Mouse (Mus musculus): ENCODE results near the gene Atxn7l1. TPM values are rescaled to one million over a fixed set of nuclear protein-coding genes. Genes with fewer than 3 reads are reported as not detected.
A peak's percentile ranks its signal among the peaks of the same experiment; 100 is the strongest.
"Not testable (repeated sequence)": the region's sequence is repeated elsewhere in the genome, so short reads cannot be mapped to it uniquely, and the experiment has no call there.

The Atxn7l1 gene
- polyA plus RNA-seq, 1 experiment from 2014 or later: 12.9 TPM

DNA sequence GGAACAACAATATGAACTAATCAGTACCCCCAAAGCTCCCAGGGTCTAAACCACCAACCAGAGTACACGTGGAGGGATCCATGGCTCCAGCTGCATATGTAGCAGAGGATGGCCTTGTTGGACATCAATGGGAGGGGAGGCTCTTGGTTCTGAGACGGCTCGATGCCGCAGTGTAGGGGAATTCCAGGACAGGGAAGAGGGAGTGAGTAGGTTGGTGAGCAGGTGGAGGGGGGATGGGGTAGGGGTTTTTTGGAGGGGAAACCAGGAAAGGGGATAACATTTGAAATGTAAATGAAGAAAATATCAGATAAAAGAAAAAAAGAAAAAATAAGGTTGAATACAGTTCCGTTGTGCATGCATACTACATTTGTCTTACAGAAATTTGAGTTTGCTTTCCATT is 16.5 kb downstream of the Atxn7l1 start:
- not testable (repeated sequence) for H3K4me2 ChIP-seq (ENCODE audit: low read depth, low read length); H3K4me3 ChIP-seq (ENCODE audit: low read length); H3K9ac ChIP-seq (ENCODE audit: low read depth, low read length); H3K4me1 ChIP-seq (ENCODE audit: control insufficient read depth, insufficient read depth, low read length); H3K9me3 ChIP-seq (ENCODE audit: control insufficient read depth, low read length); H3K36me3 ChIP-seq (ENCODE audit: control insufficient read depth, insufficient read depth, low read length); H3K27me3 ChIP-seq (replicated peaks; ENCODE audit: control insufficient read depth, insufficient read depth, low read length); ATAC-seq; H3K27ac ChIP-seq (ENCODE audit: low read length)
- 94% methylated on average over 5 of the region's 5 CpGs for WGBS

DNA sequence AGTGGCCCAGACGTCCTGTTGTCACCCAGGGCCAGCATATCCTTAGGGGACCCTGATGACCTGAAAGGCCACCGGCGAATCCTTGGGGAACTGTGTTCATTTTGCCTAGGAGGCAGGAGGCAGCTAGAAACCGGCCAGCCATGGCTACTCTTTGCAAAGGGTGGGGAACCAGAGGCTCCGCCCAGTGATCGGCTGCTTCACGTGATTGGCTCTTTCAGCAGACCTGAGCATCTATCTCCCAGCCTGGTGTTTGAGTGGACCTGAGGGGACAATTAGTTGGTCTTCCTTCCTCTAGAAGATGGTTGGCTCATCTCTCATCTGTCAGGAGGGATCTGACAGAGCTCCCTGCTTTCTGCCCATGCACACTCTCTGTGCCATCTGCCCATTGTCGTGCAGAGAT is 19.2 kb downstream of the Atxn7l1 start:
- Histone ChIP-seq H3K4me1 (ENCODE audit: control insufficient read depth, insufficient read depth, low read length) (peaks cover 5% of the 10 kb centered on the region; the same call in 1 of the 2 replicates), H3K27ac (ENCODE audit: low read length) (no peak overlapping the region), H3K4me2 (ENCODE audit: low read depth, low read length) (no peak overlapping the region), H3K9me3 (ENCODE audit: control insufficient read depth, low read length) (no peaks in the 10 kb centered on the region), H3K27me3 (replicated peaks; ENCODE audit: control insufficient read depth, insufficient read depth, low read length) (no peaks in the 10 kb centered on the region), H3K36me3 (ENCODE audit: control insufficient read depth, insufficient read depth, low read length) (no peaks in the 10 kb centered on the region), H3K9ac (ENCODE audit: low read depth, low read length) (no peak overlapping the region), H3K4me3 (ENCODE audit: low read length) (no peak overlapping the region)
- WGBS: 53% methylated on average over 8 of the region's 8 CpGs
- no peak for ATAC-seq

DNA sequence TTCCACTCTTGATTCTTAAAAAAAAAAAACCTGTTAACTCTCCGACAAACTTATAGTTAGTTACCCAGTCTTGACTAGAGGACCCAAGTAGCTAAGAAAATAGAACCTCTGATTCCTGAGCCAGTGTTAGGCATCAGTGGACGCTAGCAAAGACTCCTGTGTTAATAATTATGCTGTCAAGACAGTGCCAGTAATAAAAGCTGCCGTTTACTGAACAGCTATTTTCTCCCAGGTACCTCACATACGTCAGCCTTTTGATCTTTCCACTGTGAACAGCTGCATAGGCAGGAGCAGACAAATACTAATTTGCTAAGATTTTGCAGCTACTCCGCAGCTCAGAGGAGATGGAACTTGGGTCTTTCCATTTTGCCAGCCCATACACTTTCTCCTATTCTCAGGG is 20.1 kb downstream of the Atxn7l1 start:
- Histone ChIP-seq H3K4me3 (ENCODE audit: low read length) (no peak overlapping the region), H3K4me2 (ENCODE audit: low read depth, low read length) (no peak overlapping the region), H3K9ac (ENCODE audit: low read depth, low read length) (no peak overlapping the region), H3K36me3 (ENCODE audit: control insufficient read depth, insufficient read depth, low read length) (no peaks in the 10 kb centered on the region), H3K4me1 (ENCODE audit: control insufficient read depth, insufficient read depth, low read length) (peaks cover 3% of the 10 kb centered on the region; the same call in 1 of the 2 replicates), H3K27ac (ENCODE audit: low read length) (no peak overlapping the region), H3K27me3 (replicated peaks; ENCODE audit: control insufficient read depth, insufficient read depth, low read length) (no peaks in the 10 kb centered on the region), H3K9me3 (ENCODE audit: control insufficient read depth, low read length) (no peaks in the 10 kb centered on the region)
- ATAC-seq: no peak
- 58% methylated on average over 5 of the region's 5 CpGs for WGBS

DNA sequence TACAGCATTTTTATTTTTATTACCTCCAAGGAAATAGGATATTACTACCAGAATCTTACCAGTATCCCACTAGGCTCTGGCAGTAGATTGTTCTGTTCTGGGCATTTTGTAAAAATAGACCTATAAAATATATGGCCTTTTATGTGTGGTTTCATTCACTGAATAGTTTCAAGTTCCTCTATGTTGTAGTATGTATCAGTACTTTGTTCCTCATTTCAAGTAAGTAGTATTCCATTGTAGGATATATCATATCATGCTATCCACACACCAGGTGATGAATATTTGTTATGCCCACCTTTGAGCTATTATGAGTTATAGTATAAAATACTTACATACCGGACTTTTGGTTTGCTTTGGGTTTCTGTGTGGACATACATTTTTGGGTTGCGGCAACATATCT is 21.0 kb downstream of the Atxn7l1 start:
- no peaks in the 10 kb centered on the region for H3K9me3 ChIP-seq (ENCODE audit: control insufficient read depth, low read length)
- ATAC-seq: no peak
- no peak overlapping the region for H3K9ac ChIP-seq (ENCODE audit: low read depth, low read length)
- H3K27me3 ChIP-seq (replicated peaks; ENCODE audit: control insufficient read depth, insufficient read depth, low read length): no peaks in the 10 kb centered on the region
- H3K4me1 ChIP-seq (ENCODE audit: control insufficient read depth, insufficient read depth, low read length): peaks cover 8% of the 10 kb centered on the region
- H3K27ac ChIP-seq (ENCODE audit: low read length): no peak overlapping the region
- H3K4me2 ChIP-seq (ENCODE audit: low read depth, low read length): no peak overlapping the region
- H3K36me3 ChIP-seq (ENCODE audit: control insufficient read depth, insufficient read depth, low read length): no peaks in the 10 kb centered on the region
- 91% methylated on average over 2 of the region's 2 CpGs for WGBS
- no peak overlapping the region for H3K4me3 ChIP-seq (ENCODE audit: low read length)

DNA sequence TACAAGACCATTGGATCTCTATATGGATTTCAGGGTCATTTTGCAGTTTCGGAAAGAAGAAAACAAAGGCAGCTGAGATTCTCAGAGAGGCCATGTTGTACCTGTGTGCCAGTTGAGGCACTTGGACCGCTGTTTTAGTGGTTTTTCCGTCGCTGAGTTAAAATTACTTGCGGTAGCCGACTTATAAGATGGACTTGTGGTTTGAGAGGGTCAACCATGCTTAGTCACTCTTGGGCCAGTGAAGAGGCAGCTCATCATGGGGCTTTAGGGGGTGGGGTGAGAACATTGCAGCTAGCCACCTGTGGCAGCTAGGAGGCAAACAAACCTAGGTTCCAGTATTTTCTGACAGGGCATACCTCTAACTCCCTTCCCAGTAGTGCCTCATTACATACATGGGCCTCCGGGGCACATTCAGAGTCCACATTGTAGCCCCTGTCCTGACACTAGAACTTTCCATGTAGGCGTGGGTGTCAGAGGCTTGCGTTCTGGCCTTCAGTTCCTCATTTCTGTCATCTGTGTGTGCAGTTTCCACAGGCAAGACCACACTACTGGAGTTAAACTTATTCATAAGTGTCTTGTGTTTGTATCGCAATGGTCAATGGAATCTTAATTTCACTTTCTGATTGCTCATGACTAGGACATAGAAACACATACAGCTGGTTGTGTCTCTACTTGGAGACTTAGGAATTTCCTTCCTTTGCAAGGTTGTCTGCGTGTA is 22.4 kb downstream of the Atxn7l1 start:
- Histone ChIP-seq H3K36me3 (ENCODE audit: control insufficient read depth, insufficient read depth, low read length) (no peaks in the 10 kb centered on the region), H3K4me3 (ENCODE audit: low read length) (no peak overlapping the region), H3K9me3 (ENCODE audit: control insufficient read depth, low read length) (no peaks in the 10 kb centered on the region), H3K27me3 (replicated peaks; ENCODE audit: control insufficient read depth, insufficient read depth, low read length) (no peaks in the 10 kb centered on the region), H3K4me1 (ENCODE audit: control insufficient read depth, insufficient read depth, low read length) (peaks cover 21% of the 10 kb centered on the region), H3K9ac (ENCODE audit: low read depth, low read length) (no peak overlapping the region), H3K27ac (ENCODE audit: low read length) (no peak overlapping the region), H3K4me2 (ENCODE audit: low read depth, low read length) (no peak overlapping the region)
- no peak for ATAC-seq
- 87% methylated on average over 11 of the region's 11 CpGs for WGBS

DNA sequence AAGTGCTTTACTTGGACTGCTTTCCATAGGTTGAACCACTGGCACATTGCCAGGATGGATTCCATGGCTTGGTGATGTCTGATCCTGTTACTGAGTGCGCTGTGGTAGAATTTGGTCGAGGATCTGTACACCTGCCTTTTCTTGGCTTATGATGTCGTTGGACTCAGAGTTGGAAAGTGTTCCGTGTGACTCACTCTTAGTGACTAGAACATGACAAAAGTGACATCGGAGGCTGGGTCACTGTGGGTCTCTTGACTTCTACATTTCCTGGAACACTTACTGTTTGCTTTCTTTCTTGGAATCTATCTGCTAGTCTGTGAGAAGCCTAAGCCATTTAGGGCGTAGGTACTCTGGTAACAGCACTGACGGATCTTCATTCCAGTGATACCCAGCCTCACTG is 23.3 kb downstream of the Atxn7l1 start:
- Histone ChIP-seq H3K36me3 (ENCODE audit: control insufficient read depth, insufficient read depth, low read length) (no peaks in the 10 kb centered on the region), H3K27me3 (replicated peaks; ENCODE audit: control insufficient read depth, insufficient read depth, low read length) (no peaks in the 10 kb centered on the region), H3K4me1 (ENCODE audit: control insufficient read depth, insufficient read depth, low read length) (peaks cover 28% of the 10 kb centered on the region), H3K9me3 (ENCODE audit: control insufficient read depth, low read length) (no peaks in the 10 kb centered on the region), H3K4me2 (ENCODE audit: low read depth, low read length) (no peak overlapping the region), H3K9ac (ENCODE audit: low read depth, low read length) (no peak overlapping the region), H3K27ac (ENCODE audit: low read length) (no peak overlapping the region), H3K4me3 (ENCODE audit: low read length) (no peak overlapping the region)
- ATAC-seq: no peak
- WGBS: 86% methylated on average over 7 of the region's 7 CpGs

DNA sequence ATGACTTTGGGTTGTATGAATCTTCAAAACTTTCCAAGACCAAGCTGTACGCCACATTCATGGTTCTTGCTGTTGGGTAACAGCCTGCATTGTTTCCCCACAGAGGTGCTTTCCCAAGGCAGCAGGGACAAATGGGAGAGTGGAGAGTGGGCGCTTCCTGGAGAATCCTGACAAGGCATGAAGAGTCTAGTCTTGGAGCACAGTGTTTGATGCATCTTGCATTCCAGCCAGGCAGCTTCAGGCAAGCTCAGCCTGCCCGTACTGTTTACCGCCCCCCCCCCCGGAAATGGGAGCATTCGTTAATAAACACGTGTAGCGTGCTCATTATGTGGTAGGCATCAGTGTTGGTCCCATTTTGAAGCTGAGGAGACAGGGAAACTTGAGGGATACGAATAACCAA is 25.4 kb downstream of the Atxn7l1 start:
- no peak overlapping the region for H3K9ac ChIP-seq (ENCODE audit: low read depth, low read length)
- whole genome bisulfite sequencing: 84% methylated on average over 9 of the region's 9 CpGs
- H3K9me3 ChIP-seq (ENCODE audit: control insufficient read depth, low read length): no peaks in the 10 kb centered on the region

DNA sequence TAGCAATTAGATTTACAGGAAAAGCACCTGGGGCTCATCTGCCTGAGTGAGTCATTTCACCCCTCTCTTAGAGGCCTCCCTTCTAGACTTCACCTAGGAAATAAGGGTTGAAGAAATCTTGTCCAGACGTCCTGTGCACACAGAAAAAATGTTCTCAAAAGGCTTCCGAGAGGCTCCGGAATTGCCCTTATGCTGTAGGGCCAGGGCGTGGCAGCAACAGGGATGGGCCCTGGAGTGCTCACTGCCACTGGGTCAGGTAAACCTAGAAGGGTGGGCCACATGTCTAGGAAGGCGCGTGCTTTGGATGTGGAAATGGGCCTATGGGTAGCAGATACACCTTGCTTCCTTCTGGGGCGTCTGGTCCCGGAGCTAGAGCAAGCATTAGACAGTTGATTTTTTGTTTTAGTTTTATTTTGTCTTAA is 26.2 kb downstream of the Atxn7l1 start:
- Histone ChIP-seq H3K4me3 (ENCODE audit: low read length) (no peak overlapping the region), H3K27ac (ENCODE audit: low read length) (no peak overlapping the region), H3K4me1 (ENCODE audit: control insufficient read depth, insufficient read depth, low read length) (peaks cover 39% of the 10 kb centered on the region), H3K9ac (ENCODE audit: low read depth, low read length) (0 out of 2 replicates have a peak overlapping the region, but pooled peaks have one; percentile 20), H3K36me3 (ENCODE audit: control insufficient read depth, insufficient read depth, low read length) (no peaks in the 10 kb centered on the region), H3K27me3 (replicated peaks; ENCODE audit: control insufficient read depth, insufficient read depth, low read length) (no peaks in the 10 kb centered on the region), H3K9me3 (ENCODE audit: control insufficient read depth, low read length) (no peaks in the 10 kb centered on the region), H3K4me2 (ENCODE audit: low read depth, low read length) (no peak overlapping the region)
- peak; percentile 74 for ATAC-seq
- 68% methylated on average over 8 of the region's 8 CpGs for WGBS

More for the DNA sequence above, 25.4 kb downstream of the Atxn7l1 start:
- Histone ChIP-seq H3K27me3 (replicated peaks; ENCODE audit: control insufficient read depth, insufficient read depth, low read length) (no peaks in the 10 kb centered on the region), H3K4me1 (ENCODE audit: control insufficient read depth, insufficient read depth, low read length) (peaks cover 39% of the 10 kb centered on the region), H3K36me3 (ENCODE audit: control insufficient read depth, insufficient read depth, low read length) (no peaks in the 10 kb centered on the region), H3K27ac (ENCODE audit: low read length) (no peak overlapping the region), H3K4me3 (ENCODE audit: low read length) (no peak overlapping the region), H3K4me2 (ENCODE audit: low read depth, low read length) (no peak overlapping the region)
- ATAC-seq: no peak

DNA sequence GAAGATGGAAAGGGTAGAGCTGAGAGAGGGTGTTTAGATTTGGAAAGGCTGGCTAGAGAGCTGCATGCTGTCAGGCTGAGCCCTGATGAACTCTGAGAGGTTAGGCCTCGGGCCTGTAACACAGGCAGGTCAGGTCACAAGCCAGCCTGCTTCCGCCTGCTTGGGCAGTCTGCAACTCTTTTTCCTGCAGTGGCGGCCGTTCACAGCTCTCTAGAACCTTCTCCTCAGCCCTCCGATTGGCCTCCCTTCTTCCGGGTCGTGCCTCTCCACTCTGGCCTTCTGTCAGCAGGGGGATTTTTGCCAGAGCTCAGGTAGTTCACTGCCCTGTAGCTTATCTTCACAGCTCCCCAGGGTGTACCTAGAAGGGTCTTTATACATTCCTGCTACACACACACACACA is 26.7 kb downstream of the Atxn7l1 start:
- Histone ChIP-seq H3K4me2 (ENCODE audit: low read depth, low read length) (no peak overlapping the region), H3K36me3 (ENCODE audit: control insufficient read depth, insufficient read depth, low read length) (no peaks in the 10 kb centered on the region), H3K4me1 (ENCODE audit: control insufficient read depth, insufficient read depth, low read length) (peaks cover 39% of the 10 kb centered on the region), H3K27ac (ENCODE audit: low read length) (no peak overlapping the region), H3K4me3 (ENCODE audit: low read length) (no peak overlapping the region), H3K9me3 (ENCODE audit: control insufficient read depth, low read length) (no peaks in the 10 kb centered on the region), H3K27me3 (replicated peaks; ENCODE audit: control insufficient read depth, insufficient read depth, low read length) (no peaks in the 10 kb centered on the region), H3K9ac (ENCODE audit: low read depth, low read length) (no peak overlapping the region)
- peak; percentile 24 for ATAC-seq
- 67% methylated on average over 7 of the region's 7 CpGs for WGBS
